In the genomic region with DNA sequence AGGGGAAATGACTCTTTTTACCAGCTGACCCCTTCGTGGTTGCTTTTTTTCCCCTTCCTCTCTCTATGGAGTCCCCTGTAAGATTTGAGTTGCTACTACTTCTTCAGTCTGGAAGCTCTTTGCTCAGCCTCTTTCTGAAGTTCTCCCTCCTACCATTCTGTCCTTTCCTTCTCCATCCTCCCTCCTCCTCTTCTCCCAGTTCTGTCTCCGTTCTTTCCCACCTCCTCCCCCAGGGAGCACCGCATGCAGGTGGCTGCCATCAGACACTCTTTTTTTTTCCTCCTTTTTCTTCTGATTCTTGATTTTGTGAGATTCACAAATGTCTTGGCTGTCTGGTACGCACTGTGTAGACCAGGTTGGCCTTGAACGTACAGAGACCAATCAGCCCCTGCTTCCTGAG, we compare ENCODE assay signal across 13 mouse cellular contexts.
"Had no signal": no experiment of that assay in that cellular context is flagged by ENCODE, and none has a peak within 500 bp of the region (broad histone marks: within the 10 kb centered on the region; RNA-seq: fewer than 3 reads in every experiment).

No protein-coding gene starts in this region.

- H3K4me3 ChIP-seq: kidney, embryonic 15.5 days; limb, embryonic 15.5 days; liver, embryonic 13.5 days; lung, embryonic 15.5 days; midbrain, embryonic 12.5 days; myocyte; neural tube, embryonic 12.5 days had no signal

- H3K9me3 ChIP-seq: kidney, embryonic 15.5 days; limb, embryonic 15.5 days; liver, embryonic 13.5 days; lung, embryonic 15.5 days; midbrain, embryonic 12.5 days; neural tube, embryonic 12.5 days had no signal

- DNase-seq: kidney, adult 2 months; kidney, postnatal 14 days; liver, embryonic 13.5 days; liver, postnatal 0 days; thymus, postnatal 4 days had no signal

- H3K27me3 ChIP-seq: kidney, embryonic 15.5 days; limb, embryonic 15.5 days; lung, embryonic 15.5 days; neural tube, embryonic 12.5 days had no signal

- H3K36me3 ChIP-seq: kidney, embryonic 15.5 days; limb, embryonic 15.5 days; liver, embryonic 13.5 days; lung, embryonic 15.5 days; midbrain, embryonic 12.5 days; neural tube, embryonic 12.5 days had no signal

- ATAC-seq: intestine, embryonic 16.5 days; liver, postnatal 0 days had no signal

- H3K27ac ChIP-seq: kidney, embryonic 15.5 days; limb, embryonic 15.5 days; liver, embryonic 13.5 days; lung, embryonic 15.5 days; neural tube, embryonic 12.5 days; stomach, postnatal 0 days had no signal

- H3K4me2 ChIP-seq: kidney, embryonic 15.5 days; limb, embryonic 15.5 days; liver, embryonic 13.5 days; lung, embryonic 15.5 days; midbrain, embryonic 12.5 days; neural tube, embryonic 12.5 days had no signal

- H3K9ac ChIP-seq: kidney, embryonic 15.5 days; limb, embryonic 15.5 days; liver, embryonic 13.5 days; liver, postnatal 0 days; lung, embryonic 15.5 days; midbrain, embryonic 12.5 days; neural tube, embryonic 12.5 days had no signal
